Mouse (Mus musculus) B cell, adult 62 days (primary cell): ENCODE results near the gene Bglap3. TPM values are rescaled to one million over a fixed set of nuclear protein-coding genes. Genes with fewer than 3 reads are reported as not detected.

Experiments
- total RNA-seq: library from RNA; stranded (reverse); gene quantifications from 4 replicates; pipeline ENCODE4 v1.2.4, GENCODE M21; 2023

Gene Bglap3
- total RNA-seq, result 1.2 TPM in 1 of 4 replicates, not detected in the others

DNA sequence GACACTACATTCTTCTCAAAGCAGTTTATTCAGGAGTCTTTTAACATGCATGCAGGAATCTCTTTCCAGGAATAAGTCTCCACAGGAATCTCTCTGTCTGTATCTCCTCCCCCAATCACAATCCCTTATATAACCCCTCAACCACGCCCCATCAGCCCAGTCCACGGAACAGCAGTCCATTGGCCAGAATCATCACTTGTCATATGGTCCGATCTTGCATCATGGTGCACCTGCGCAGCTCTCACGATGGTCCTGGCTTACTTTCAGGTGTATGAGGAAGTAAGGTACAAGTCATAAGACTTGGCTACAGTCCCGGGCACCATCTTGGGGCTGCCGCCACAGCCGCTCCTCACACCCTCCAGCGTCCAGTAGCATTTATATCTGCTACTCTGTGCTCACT lies at the start of gene Bglap3:
Gene Bglap3, minus strand, starts transcription at position 101 of the 400 bp plus-strand sequence.

DNA sequence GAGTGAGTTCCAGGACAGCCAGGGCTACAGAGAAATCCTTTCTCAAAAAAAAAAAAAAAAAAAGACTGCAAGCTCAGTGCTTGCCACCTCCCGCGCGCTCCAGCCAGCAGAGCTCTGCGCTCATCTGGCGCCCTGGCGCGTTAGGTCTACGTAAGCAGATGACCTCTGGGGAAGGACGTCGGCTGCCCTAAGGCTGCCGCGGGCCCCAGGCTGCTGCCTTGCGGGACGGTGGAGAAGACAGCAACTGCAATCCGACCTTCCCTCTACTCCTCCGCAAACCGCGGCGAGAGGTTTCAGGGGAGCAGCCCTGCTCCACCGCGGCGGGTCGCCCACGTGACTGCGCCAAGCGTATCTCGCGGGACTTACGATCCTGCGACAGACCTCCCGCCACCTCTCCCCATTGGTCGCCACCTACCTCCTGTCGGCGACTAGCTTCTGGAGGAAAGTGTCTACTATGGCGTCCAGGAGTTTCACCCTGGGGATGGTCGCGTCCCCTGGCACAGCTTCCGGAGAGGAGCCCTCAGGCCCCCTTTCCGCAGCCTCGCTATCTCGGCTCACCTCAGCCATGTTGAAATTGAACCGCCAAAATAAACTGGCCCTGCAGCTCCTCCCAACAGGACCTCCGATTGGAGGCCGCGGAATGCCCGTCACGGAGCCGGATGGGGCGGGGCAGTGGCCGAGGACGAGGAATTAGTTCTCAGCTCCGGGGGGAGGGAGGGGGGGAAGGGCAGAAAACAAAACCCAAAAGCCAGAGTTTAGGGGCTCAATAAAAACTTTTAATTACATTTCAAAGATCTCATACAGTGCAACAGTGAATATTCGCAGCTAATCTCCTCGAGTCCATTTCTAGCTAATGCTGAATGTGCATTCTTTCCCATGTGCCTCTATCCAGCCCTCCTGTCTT lies 37.5 kb upstream of the Bglap3 start, which contains the start of gene Pmf1:
Gene Pmf1, minus strand, starts transcription at position 591 of the 904 bp plus-strand sequence.

DNA sequence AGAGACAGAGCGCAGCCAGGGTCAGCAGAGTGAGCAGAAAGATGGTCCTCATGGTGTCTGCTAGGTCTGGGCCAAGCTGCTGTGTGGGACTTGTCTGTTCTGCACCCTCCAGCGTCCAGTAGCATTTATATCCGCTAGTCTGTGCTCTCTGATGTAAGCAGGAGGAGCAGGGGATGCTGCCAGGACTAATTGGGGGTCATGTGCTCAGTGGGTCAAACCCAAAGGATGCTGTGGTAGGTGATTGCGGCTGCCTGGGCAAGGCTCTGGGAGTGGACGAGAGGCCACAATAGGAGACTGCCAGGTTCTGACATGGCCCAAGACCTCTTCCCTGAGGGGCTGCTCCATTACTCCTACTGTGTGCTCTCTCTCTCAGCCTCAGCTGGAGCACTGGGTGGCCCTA lies 11.8 kb upstream of the Bglap3 start, which contains the start of gene Bglap:
Gene Bglap, minus strand, starts transcription at position 101 of the 400 bp plus-strand sequence.

DNA sequence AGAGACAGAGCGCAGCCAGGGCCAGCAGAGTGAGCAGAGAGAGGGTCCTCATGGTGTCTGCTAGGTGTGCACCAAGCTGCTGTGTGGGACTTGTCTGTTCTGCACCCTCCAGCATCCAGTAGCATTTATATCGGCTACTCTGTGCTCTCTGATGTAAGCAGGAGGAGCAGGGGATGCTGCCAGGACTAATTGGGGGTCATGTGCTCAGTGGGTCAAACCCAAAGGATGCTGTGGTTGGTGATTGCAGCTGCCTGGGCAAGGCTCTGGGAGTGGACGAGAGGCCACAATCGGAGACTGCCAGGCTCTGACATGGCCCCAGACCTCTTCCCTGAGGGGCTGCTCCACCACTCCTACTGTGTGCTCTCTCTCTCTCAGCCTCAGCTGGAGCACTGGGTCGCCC lies 6.1 kb upstream of the Bglap3 start, which contains the start of gene Bglap2:
Gene Bglap2, minus strand, starts transcription at position 101 of the 400 bp plus-strand sequence.

DNA sequence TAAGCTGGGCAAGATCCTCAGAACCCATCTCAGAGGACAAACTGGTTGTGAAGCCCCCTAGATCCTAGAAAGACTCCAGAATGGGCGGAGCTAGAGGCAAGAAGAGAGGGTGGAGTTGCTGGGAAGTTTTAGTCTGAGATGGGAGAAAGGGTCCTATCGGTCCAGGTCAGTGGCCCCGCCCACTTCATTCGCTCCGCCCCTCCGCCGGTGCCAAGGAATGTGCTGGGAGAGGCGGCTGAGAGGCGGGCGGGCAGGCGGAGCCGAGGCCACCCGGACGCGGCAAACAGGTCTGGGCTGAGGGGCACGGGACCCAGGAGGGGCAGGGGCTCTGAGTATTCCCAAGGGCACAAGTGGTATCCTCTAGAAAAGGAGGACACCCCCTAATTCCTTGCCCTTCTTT lies 8.2 kb downstream of the Bglap3 start, which contains the start of gene Paqr6:
Gene Paqr6, plus strand, starts transcription at position 248 of the 400 bp plus-strand sequence.

DNA sequence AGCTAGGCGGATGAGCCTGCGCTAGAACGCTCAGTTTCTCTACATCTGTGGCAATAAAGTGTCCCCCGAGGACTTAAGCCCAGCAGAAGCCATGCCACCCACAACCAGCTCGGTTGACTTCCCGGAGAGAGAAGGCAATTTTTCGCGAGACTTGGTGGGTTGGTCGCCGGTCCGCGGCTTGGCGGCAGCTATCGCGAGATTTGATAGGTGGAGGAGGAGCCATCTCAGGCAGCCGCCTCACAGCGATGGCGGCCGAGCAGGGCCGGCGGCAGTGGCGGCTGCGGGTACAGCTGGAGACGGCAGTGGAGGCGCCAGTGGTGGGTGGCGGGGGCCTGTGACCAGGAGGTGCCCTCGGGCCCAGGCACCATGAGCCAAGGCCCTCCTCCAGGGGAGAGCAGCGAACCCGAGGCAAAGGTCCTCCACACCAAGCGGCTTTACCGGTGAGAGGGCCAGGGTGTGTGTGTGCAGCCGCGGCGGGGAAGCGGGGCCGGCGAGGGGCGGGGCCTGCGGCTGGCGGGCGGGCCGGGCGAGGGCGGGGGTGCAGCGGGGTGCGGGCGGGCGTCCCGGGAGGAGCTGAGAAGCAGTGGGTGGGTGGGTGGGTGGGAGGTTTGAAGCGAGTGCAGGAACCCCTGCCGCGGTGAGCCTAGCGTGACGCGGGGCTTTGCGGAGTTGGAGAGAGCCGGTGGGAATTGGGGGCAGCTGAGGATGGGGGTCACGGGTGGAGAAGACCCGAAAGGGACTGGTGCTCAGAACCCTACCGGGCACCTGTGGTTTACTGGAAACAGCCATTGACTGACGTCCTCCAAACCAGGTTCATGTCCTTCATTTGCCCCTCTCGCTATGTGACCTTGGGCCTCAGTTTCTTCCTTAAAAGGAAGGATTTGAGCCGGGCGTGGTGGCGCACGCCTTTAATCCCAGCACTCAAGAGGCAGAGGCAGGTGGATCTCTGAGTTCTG lies 36.2 kb downstream of the Bglap3 start, which contains the start of the genes Tmem79 and Smg5:
Gene Tmem79, minus strand, starts transcription at position 91 of the 956 bp plus-strand sequence.
Gene Smg5, plus strand, starts transcription at position 203 of the 956 bp plus-strand sequence.

DNA sequence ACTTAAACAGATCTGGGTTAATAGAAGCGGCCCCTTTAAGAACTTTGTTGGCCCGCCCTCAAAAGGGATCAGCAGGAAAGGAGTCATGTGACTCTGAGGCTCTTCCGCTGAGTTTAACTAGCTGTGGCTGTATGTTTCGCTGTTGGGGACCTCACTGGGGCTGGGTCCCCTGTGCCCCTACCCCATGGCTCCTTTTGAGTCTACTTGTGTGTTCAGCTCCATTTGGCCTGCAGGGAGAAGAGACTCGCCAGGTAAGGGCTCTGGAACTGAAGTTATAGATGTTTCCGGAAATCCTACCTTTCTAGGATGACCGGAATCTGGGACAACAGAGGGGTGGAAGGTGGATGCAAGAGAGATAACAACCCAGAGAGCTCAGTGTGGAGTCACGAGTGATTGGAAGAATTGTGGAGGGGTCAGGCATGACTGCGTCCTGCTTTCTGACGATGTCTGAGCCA lies 47.6 kb downstream of the Bglap3 start, which contains the start of gene Glmp:
Gene Glmp, plus strand, starts transcription at position 73 of the 455 bp plus-strand sequence.

Other genes starting within 250 kb of the Bglap3 start
- 410 to 458 TPM (median 445 TPM) in 4 replicates for gene Mef2d, start 230.4 kb downstream of the Bglap3 start, total RNA-seq
- gene Rhbg, start 118.0 kb downstream of the Bglap3 start, total RNA-seq, result not detected in 4 replicates
- gene Gm38392, start 85.5 kb downstream of the Bglap3 start, total RNA-seq, result 0.63 TPM in 1 of 4 replicates, not detected in the others
- gene Tsacc, start 75.7 kb downstream of the Bglap3 start, total RNA-seq, result 4.0 to 6.9 TPM (median 4.8 TPM) in 4 replicates
- 145 to 179 TPM (median 165 TPM) in 4 replicates for gene Cct3, start 75.6 kb downstream of the Bglap3 start, total RNA-seq
- 124 to 147 TPM (median 133 TPM) in 4 replicates for gene Glmp, start 47.7 kb downstream of the Bglap3 start, total RNA-seq
- gene Tmem79, start 36.6 kb downstream of the Bglap3 start, total RNA-seq, result 0.37 to 2.3 TPM (median 1.8 TPM) in 4 replicates
- gene Smg5, start 36.5 kb downstream of the Bglap3 start, total RNA-seq, result 107 to 116 TPM (median 112 TPM) in 4 replicates
- gene Paqr6, start 8.2 kb downstream of the Bglap3 start, total RNA-seq, result 0.73 to 1.7 TPM (median 1.3 TPM) in 4 replicates
- not detected in 4 replicates for gene Bglap2, start 6.0 kb upstream of the Bglap3 start, total RNA-seq
- gene Bglap, start 11.7 kb upstream of the Bglap3 start, total RNA-seq, result not detected in 4 replicates
- 65.0 to 68.1 TPM (median 67.2 TPM) in 4 replicates for gene Pmf1, start 37.6 kb upstream of the Bglap3 start, total RNA-seq
- 19.0 to 22.3 TPM (median 20.2 TPM) in 4 replicates for gene Slc25a44, start 52.4 kb upstream of the Bglap3 start, total RNA-seq
- 0.63 to 2.0 TPM (median 1.4 TPM) in 4 replicates for gene Sema4a, start 88.4 kb upstream of the Bglap3 start, total RNA-seq
- gene Lmna, start 137.2 kb upstream of the Bglap3 start, total RNA-seq, result 24.0 to 27.8 TPM (median 25.7 TPM) in 4 replicates
- gene Mex3a, start 159.7 kb upstream of the Bglap3 start, total RNA-seq, result 1.2 to 1.5 TPM (median 1.4 TPM) in 4 replicates
- 0.82 to 2.1 TPM (median 1.1 TPM) in 3 of 4 replicates, not detected in the other for gene Rab25, start 175.6 kb upstream of the Bglap3 start, total RNA-seq
- gene Lamtor2, start 180.3 kb upstream of the Bglap3 start, total RNA-seq, result 80.5 to 103 TPM (median 86.2 TPM) in 4 replicates
- 43.5 to 47.4 TPM (median 45.2 TPM) in 4 replicates for gene Ubqln4, start 181.0 kb upstream of the Bglap3 start, total RNA-seq
- 59.8 to 67.5 TPM (median 65.0 TPM) in 4 replicates for gene Ssr2, start 203.1 kb upstream of the Bglap3 start, total RNA-seq
- gene Arhgef2, start 233.2 kb upstream of the Bglap3 start, total RNA-seq, result 219 to 260 TPM (median 245 TPM) in 4 replicates